Mouse (Mus musculus): ENCODE data around the gene Gm42417. TPM values are rescaled to one million over a fixed set of nuclear protein-coding genes. Genes with fewer than 3 reads are reported as not detected.

Gene Gm42417
- polyA plus RNA-seq, 1 experiment from 2014 or later, result 0.11 TPM

GRCm38 (mm10) chr1:36558031-36558993, 19.1 kb upstream of the Gm42417 start, which contains the start of gene Sema4c:
Gene Sema4c (minus strand): TSS chr1:36558349.
- Histone ChIP-seq H3K4me3 (ENCODE audit: inconsistent target) (peak within 1 kb of the TSS; percentile 67), H3K27ac (no peak within 1 kb of the TSS), H3K79me2 (ENCODE audit: inconsistent target) (no peaks in the 10 kb centered on the region), H3K36me3 (ENCODE audit: inconsistent target) (peaks cover under 1% of the 10 kb centered on the region; the same call in 1 of the 2 replicates)
- 9% methylated on average over 51 of the region's 69 CpGs for WGBS (ENCODE audit: missing documents)

- H3K36me3 ChIP-seq (ENCODE audit: inconsistent target), result peaks cover 9% of the 10 kb centered on the region; the same call in 1 of the 2 replicates
- no peak overlapping the region for H3K27ac ChIP-seq
- no peaks in the 10 kb centered on the region for H3K79me2 ChIP-seq (ENCODE audit: inconsistent target)
- peak overlapping the region; percentile 67 for H3K4me3 ChIP-seq (ENCODE audit: inconsistent target)
- 1% methylated on average over 47 of the region's 48 CpGs for WGBS (ENCODE audit: missing documents)
Observed at GRCm38 (mm10) chr1:36557457-36558011, 18.3 kb upstream of the Gm42417 start.

GRCm38 (mm10) chr1:36556553-36557456, 17.6 kb upstream of the Gm42417 start:
- WGBS (ENCODE audit: missing documents), result under 1% methylated on average over 52 of the region's 52 CpGs
- Histone ChIP-seq H3K4me3 (ENCODE audit: inconsistent target) (peak overlapping the region; percentile 67), H3K27ac (peak overlapping the region; percentile 81), H3K36me3 (ENCODE audit: inconsistent target) (peaks cover 16% of the 10 kb centered on the region; the same call in 1 of the 2 replicates), H3K79me2 (ENCODE audit: inconsistent target) (no peaks in the 10 kb centered on the region)

GRCm38 (mm10) chr1:36555798-36556395, 16.7 kb upstream of the Gm42417 start:
- peak overlapping the region; percentile 81 for H3K27ac ChIP-seq
- H3K36me3 ChIP-seq (ENCODE audit: inconsistent target), result peaks cover 22% of the 10 kb centered on the region; the same call in 1 of the 2 replicates
- WGBS (ENCODE audit: missing documents), result 42% methylated on average over 7 of the region's 8 CpGs
- H3K4me3 ChIP-seq (ENCODE audit: inconsistent target), result peak overlapping the region; percentile 67
- H3K79me2 ChIP-seq (ENCODE audit: inconsistent target), result no peaks in the 10 kb centered on the region

DNA sequence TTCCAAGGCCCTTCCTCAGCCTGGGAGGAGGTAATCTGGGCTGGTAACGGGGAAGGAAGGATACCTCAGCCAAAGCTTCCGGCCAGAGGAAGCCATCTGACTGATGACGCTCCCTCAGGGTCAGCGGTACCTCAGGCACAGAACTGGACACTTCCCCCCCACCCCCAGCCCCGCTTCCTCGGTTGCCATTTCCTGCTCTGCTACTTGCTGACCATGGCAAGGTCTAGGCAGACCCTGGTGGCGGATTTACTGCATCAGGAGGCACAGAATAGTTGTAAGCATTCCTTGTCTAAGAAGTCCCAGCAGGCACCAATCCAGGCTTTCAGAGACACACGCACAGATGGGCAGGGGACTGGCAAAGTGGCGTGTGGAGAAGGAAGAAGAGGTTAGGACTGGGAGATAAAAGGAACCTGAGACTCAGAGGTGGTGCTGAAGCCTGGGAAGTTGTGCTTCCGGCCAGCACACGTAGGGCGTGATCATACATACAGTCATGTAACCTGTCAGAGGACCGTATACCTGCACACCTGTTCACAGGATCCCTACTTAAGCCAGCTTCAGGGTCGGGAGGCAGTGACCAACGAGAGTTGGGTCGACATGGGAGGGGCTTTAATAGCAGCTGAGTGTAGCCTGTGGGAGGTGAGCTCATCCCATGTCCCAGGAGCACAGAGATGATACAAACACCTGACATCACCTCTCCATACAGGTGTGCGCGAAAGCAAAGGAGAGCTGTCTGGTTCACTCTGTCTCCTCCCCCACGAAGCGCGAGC, 15.6 kb upstream of the Gm42417 start:
- 83% methylated on average over 21 of the region's 21 CpGs for WGBS (ENCODE audit: missing documents)
- H3K27ac ChIP-seq, result 0 out of 2 replicates have a peak overlapping the region, but pooled peaks have one; percentile 21
- H3K79me2 ChIP-seq (ENCODE audit: inconsistent target), result no peaks in the 10 kb centered on the region
- peaks cover 22% of the 10 kb centered on the region; the same call in 1 of the 2 replicates for H3K36me3 ChIP-seq (ENCODE audit: inconsistent target)
- no peak overlapping the region for H3K4me3 ChIP-seq (ENCODE audit: inconsistent target)

DNA sequence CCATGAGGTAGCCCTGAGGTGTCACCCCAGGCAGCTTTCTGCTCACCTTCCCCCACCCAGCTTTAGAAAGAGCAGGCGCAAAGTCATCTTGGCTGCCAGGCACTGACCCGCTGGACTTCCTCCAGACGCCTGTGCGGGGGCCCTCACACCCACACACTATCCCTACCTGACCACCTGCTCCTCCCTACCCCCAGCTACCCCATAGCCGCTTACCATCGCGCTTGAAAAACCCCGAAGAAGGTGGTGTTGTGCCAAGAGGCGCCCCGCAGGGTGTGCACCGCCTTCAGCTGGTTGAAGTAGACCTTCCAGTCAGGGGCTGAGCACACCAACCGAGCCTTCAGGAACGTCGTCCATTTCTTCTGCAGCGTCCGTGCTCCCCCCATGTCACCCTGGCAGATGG, 13.3 kb upstream of the Gm42417 start:
- no peak overlapping the region for H3K27ac ChIP-seq
- no peaks in the 10 kb centered on the region for H3K79me2 ChIP-seq (ENCODE audit: inconsistent target)
- no peak overlapping the region for H3K4me3 ChIP-seq (ENCODE audit: inconsistent target)
- peaks cover 22% of the 10 kb centered on the region; the same call in 1 of the 2 replicates for H3K36me3 ChIP-seq (ENCODE audit: inconsistent target)
- 76% methylated on average over 16 of the region's 16 CpGs for WGBS (ENCODE audit: missing documents)

DNA sequence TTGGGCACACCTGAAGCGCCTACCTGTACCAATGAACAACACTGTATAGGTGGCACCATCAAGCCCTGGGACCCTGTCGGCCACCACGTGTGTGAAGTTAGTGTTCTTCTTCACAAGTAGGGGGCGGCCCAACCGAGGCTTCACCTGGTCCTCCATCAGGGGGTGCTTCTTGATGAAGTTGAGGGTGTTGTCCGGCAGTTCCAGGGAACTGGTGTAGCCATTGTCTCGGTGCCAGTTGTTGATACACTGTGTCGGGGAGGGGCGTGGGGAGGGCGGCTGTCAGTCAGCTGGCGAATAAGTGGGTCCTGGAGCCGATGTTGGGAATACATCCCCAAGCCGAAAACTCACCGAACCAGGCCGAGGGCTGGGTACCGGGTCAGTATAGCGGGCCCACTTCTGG, 12.7 kb upstream of the Gm42417 start:
- H3K36me3 ChIP-seq (ENCODE audit: inconsistent target), result peaks cover 22% of the 10 kb centered on the region; the same call in 1 of the 2 replicates
- H3K27ac ChIP-seq, result no peak overlapping the region
- H3K79me2 ChIP-seq (ENCODE audit: inconsistent target), result no peaks in the 10 kb centered on the region
- WGBS (ENCODE audit: missing documents), result 92% methylated on average over 17 of the region's 17 CpGs
- H3K4me3 ChIP-seq (ENCODE audit: inconsistent target), result no peak overlapping the region

- H3K79me2 ChIP-seq (ENCODE audit: inconsistent target), result peaks cover 14% of the 10 kb centered on the region; the same call in 1 of the 2 replicates
- H3K27ac ChIP-seq, result no peak overlapping the region
- H3K36me3 ChIP-seq (ENCODE audit: inconsistent target), result peaks cover 22% of the 10 kb centered on the region; the same call in 1 of the 2 replicates
- H3K4me3 ChIP-seq (ENCODE audit: inconsistent target), result no peak overlapping the region
- WGBS (ENCODE audit: missing documents), result 93% methylated on average over 20 of the region's 20 CpGs
Observed at GRCm38 (mm10) chr1:36550075-36550863, 11.0 kb upstream of the Gm42417 start.

DNA sequence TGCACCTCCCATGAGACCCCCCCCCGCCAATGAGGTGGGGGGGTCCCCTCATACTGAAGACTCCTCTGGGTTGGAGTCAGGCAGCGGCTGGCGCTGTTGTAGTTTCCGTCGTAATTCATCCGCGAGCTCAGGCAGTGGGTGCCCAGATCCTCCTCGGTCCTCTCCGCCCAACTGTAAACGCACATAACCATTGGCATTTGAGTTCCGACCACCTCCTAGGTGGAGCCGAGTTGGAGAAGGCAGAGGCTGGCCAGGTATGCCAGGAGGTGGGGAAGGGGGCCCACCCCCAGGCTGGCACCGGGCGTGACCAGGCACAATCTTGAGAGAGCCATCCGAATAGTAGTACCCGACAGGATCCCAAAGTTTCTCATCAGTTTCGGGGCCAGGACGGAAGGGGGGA, 10.3 kb upstream of the Gm42417 start:
- 92% methylated on average over 17 of the region's 18 CpGs for WGBS (ENCODE audit: missing documents)
- no peak overlapping the region for H3K27ac ChIP-seq
- H3K36me3 ChIP-seq (ENCODE audit: inconsistent target), result peaks cover 22% of the 10 kb centered on the region; the same call in 1 of the 2 replicates
- no peak overlapping the region for H3K4me3 ChIP-seq (ENCODE audit: inconsistent target)
- H3K79me2 ChIP-seq (ENCODE audit: inconsistent target), result peaks cover 16% of the 10 kb centered on the region; the same call in 1 of the 2 replicates

DNA sequence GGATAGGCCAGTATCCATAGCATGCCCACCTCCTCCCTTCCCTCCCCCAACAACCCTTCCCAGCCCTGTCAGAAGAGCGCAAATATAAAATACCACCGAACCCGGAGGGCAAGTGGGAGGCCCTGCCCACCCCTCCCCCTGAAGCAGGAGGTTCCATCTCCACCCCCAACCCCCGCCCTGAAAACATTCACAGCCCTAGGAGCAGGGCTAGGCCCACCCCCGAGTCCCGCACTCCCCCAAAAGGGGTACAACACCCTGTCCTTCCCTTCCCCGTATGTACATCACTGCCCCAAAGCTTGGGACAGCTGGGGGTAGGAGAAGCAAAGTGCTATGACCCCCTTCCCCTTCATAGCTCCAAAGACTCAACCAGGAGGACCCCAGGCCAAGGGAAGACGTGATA, 9.5 kb upstream of the Gm42417 start:
- Histone ChIP-seq H3K79me2 (ENCODE audit: inconsistent target) (peaks cover 16% of the 10 kb centered on the region; the same call in 1 of the 2 replicates), H3K4me3 (ENCODE audit: inconsistent target) (no peak overlapping the region), H3K27ac (no peak overlapping the region), H3K36me3 (ENCODE audit: inconsistent target) (peaks cover 22% of the 10 kb centered on the region; the same call in 1 of the 2 replicates)
- WGBS (ENCODE audit: missing documents), result 91% methylated on average over 6 of the region's 8 CpGs

DNA sequence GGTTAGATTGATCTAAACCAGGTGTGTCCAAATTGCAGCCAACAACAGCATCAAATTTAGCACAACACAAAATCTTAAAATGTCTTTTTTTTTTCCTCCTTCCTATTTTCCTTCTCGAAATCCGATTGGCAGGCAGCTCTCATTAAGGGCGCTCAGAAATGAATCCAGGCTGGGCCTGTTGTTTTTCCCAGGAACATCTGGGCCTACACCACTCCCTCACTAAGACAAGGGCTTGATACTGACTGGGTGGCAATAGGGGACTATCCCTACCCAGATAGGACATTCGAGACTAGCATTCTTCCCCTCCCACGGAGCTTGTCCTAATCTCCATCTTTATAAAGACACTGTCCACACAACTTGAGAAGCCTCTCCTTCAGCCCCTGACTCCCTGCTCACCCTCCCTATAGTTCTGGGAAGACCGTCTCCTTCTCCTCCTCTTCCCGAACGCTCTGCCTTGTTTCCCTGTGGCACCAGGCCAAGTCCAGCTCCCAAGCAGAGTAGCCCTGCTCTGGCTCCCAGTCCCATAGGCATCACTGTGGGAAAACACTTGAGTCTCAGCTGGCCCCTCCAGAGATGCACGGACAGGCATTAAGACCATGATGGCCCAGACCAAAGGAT, 8.9 kb upstream of the Gm42417 start:
- 90% methylated on average over 9 of the region's 9 CpGs for WGBS (ENCODE audit: missing documents)
- no peak overlapping the region for H3K4me3 ChIP-seq (ENCODE audit: inconsistent target)
- H3K79me2 ChIP-seq (ENCODE audit: inconsistent target), result peaks cover 16% of the 10 kb centered on the region; the same call in 1 of the 2 replicates
- peaks cover 18% of the 10 kb centered on the region; the same call in 1 of the 2 replicates for H3K36me3 ChIP-seq (ENCODE audit: inconsistent target)
- H3K27ac ChIP-seq, result no peak overlapping the region

- 0 out of 2 replicates have a peak within 1 kb of the TSS, but pooled peaks have one; percentile 4 for H3K27ac ChIP-seq
- peaks cover 7% of the 10 kb centered on the region; the same call in 1 of the 2 replicates for H3K36me3 ChIP-seq (ENCODE audit: inconsistent target)
Observed at GRCm38 (mm10) chr1:36546888-36547471, 7.8 kb upstream of the Gm42417 start, which contains the start of gene Ankrd39. Gene Ankrd39 (minus strand): TSS chr1:36547445.

More at GRCm38 (mm10) chr1:36546888-36547471, 7.8 kb upstream of the Gm42417 start, which contains the start of gene Ankrd39:
- under 1% methylated on average over 43 of the region's 43 CpGs for WGBS (ENCODE audit: missing documents)
- Histone ChIP-seq H3K79me2 (ENCODE audit: inconsistent target) (peaks cover 16% of the 10 kb centered on the region; the same call in 1 of the 2 replicates), H3K4me3 (ENCODE audit: inconsistent target) (peak within 1 kb of the TSS; percentile 69)
